24 mouse cellular contexts compared by ENCODE assay signal in genomic region chr17:30923566-30923965, GRCm38 (mm10). TPM values are rescaled to one million over a fixed set of nuclear protein-coding genes. Genes with fewer than 3 reads are reported as not detected.
DNase-seq lines count a peak whose midpoint lies in the region; ATAC-seq and TF ChIP-seq lines count a peak whose summit lies in the region.
"Had no signal": no experiment of that assay in that cellular context is flagged by ENCODE, and none has a peak within 500 bp of the region (broad histone marks: within the 10 kb centered on the region; RNA-seq: fewer than 3 reads in every experiment).

No protein-coding gene starts in this region.

- no peak overlapping the region for H3K4me2 ChIP-seq in hindbrain, postnatal 0 days (ENCODE audit: low read depth, low read length)
- no peak overlapping the region for H3K4me2 ChIP-seq in hindbrain, embryonic 16.5 days (ENCODE audit: low read length)
- H3K4me2 ChIP-seq in midbrain, postnatal 0 days (ENCODE audit: low read depth, low read length, poor library complexity, severe bottlenecking), result no peak overlapping the region
- H3K4me2 ChIP-seq in midbrain, embryonic 15.5 days, result no peak overlapping the region
- H3K4me2 ChIP-seq: forebrain, embryonic 12.5 days; hindbrain, embryonic 12.5 days; kidney, embryonic 15.5 days; limb, embryonic 15.5 days; neural tube, embryonic 12.5 days had no signal

- TF ChIP-seq CTCF in hindbrain, postnatal 0 days (IDR thresholded peaks at IDR 0.05; ENCODE audit: low read depth), result peak; percentile 26; the same call in 1 of the 2 replicates
- TF ChIP-seq CTCF in midbrain, postnatal 0 days (IDR thresholded peaks at IDR 0.05), result no peak; the same call in 1 of the 2 replicates
- TF ChIP-seq CTCF in brain, embryonic 14.5 days (IDR thresholded peaks at IDR 0.05; ENCODE audit: borderline replicate concordance, extremely low read depth, insufficient read depth, insufficient read length), result no peak
- TF ChIP-seq CTCF in heart, adult 2 months (IDR thresholded peaks at IDR 0.05), result no peak

- no peaks in the 10 kb centered on the region for H3K36me3 ChIP-seq in hindbrain, postnatal 0 days (ENCODE audit: insufficient read depth, low read length)
- no peaks in the 10 kb centered on the region for H3K36me3 ChIP-seq in hindbrain, embryonic 16.5 days (ENCODE audit: control insufficient read depth, insufficient read depth, low read length)
- no peaks in the 10 kb centered on the region for H3K36me3 ChIP-seq in midbrain, postnatal 0 days (ENCODE audit: insufficient read depth, low read length)
- no peaks in the 10 kb centered on the region for H3K36me3 ChIP-seq in midbrain, embryonic 15.5 days (replicated peaks)
- H3K36me3 ChIP-seq in ES-E14 (ENCODE audit: control insufficient read depth, insufficient read depth, low read length, poor library complexity, severe bottlenecking), result no peaks in the 10 kb centered on the region; the same call in 1 of the 2 replicates
- no peaks in the 10 kb centered on the region for H3K36me3 ChIP-seq in heart, adult 2 months (ENCODE audit: control insufficient read depth, insufficient read depth, low read length)
- H3K36me3 ChIP-seq: forebrain, embryonic 12.5 days; heart, embryonic 10.5 days; hindbrain, embryonic 12.5 days; kidney, embryonic 15.5 days; limb, embryonic 15.5 days; midbrain, embryonic 10.5 days; neural tube, embryonic 12.5 days had no signal

- H3K27ac ChIP-seq in hindbrain, postnatal 0 days, result no peak overlapping the region
- no peak overlapping the region for H3K27ac ChIP-seq in hindbrain, embryonic 16.5 days (ENCODE audit: low read depth, low read length)
- no peak overlapping the region for H3K27ac ChIP-seq in midbrain, postnatal 0 days (ENCODE audit: low read depth, low read length)
- H3K27ac ChIP-seq in midbrain, embryonic 15.5 days, result no peak overlapping the region
- H3K27ac ChIP-seq in ES-E14 (ENCODE audit: insufficient read depth, low read depth, low read length, poor library complexity, severe bottlenecking), result no peak overlapping the region
- no peak overlapping the region for H3K27ac ChIP-seq in heart, adult 2 months
- H3K27ac ChIP-seq: forebrain, embryonic 12.5 days; heart, embryonic 10.5 days; hindbrain, embryonic 12.5 days; kidney, embryonic 15.5 days; limb, embryonic 15.5 days; macrophage; midbrain, embryonic 10.5 days; neural tube, embryonic 12.5 days had no signal

- no peak overlapping the region for H3K4me3 ChIP-seq in hindbrain, postnatal 0 days (ENCODE audit: low read length)
- no peak overlapping the region for H3K4me3 ChIP-seq in hindbrain, embryonic 16.5 days (ENCODE audit: low read length)
- H3K4me3 ChIP-seq in midbrain, postnatal 0 days (ENCODE audit: low read depth, low read length), result no peak overlapping the region
- no peak overlapping the region for H3K4me3 ChIP-seq in midbrain, embryonic 15.5 days
- H3K4me3 ChIP-seq in ES-E14 (ENCODE audit: insufficient read depth in 1 of 2, low read depth in 1 of 2, low read length in 2 of 2, poor library complexity in 1 of 2, severe bottlenecking in 1 of 2), result no peak overlapping the region
- H3K4me3 ChIP-seq in heart, adult 2 months, result no peak overlapping the region
- H3K4me3 ChIP-seq: forebrain, embryonic 12.5 days; heart, embryonic 10.5 days; hindbrain, embryonic 12.5 days; kidney, embryonic 15.5 days; limb, embryonic 15.5 days; midbrain, embryonic 10.5 days; neural tube, embryonic 12.5 days had no signal

- in situ Hi-C loops in ES-E14 (cut with MboI; ENCODE audit: low sequenced_read_pairs in 2 of 2, unreplicated experiment in 2 of 2), result loop anchor here (5.0 kb wide), 1 partner anchor 471 kb away; no protein-coding TSS in a partner anchor

- intact Hi-C loops in heart, adult 2 months (cut with DNase I), result no loop called here

- no peaks in the 10 kb centered on the region for H3K9me3 ChIP-seq in hindbrain, postnatal 0 days (ENCODE audit: low read length)
- no peaks in the 10 kb centered on the region for H3K9me3 ChIP-seq in hindbrain, embryonic 16.5 days (ENCODE audit: control insufficient read depth, low read length)
- H3K9me3 ChIP-seq in midbrain, postnatal 0 days (ENCODE audit: low read length), result no peaks in the 10 kb centered on the region
- no peaks in the 10 kb centered on the region for H3K9me3 ChIP-seq in midbrain, embryonic 15.5 days
- H3K9me3 ChIP-seq in ES-E14 (ENCODE audit: control insufficient read depth, insufficient read depth, low read depth, low read length), result no peaks in the 10 kb centered on the region
- H3K9me3 ChIP-seq: forebrain, embryonic 12.5 days; heart, embryonic 10.5 days; hindbrain, embryonic 12.5 days; kidney, embryonic 15.5 days; limb, embryonic 15.5 days; midbrain, embryonic 10.5 days; neural tube, embryonic 12.5 days had no signal

- H3K79me2 ChIP-seq in heart, adult 2 months (replicated peaks; ENCODE audit: control insufficient read depth, insufficient read depth, low read length), result no peaks in the 10 kb centered on the region

- DNase-seq in hindbrain, postnatal 0 days (ENCODE audit: low spot score), result peak; percentile 32
- DNase-seq in midbrain, postnatal 0 days (ENCODE audit: low spot score), result peak; percentile 14
- DNase-seq in ES-E14 (ENCODE audit: low read depth, low spot score), result no peak
- DNase-seq in brain, embryonic 14.5 days (ENCODE audit: low read depth), result peak; percentile 44
- DNase-seq in heart, adult 2 months, result no peak
- DNase-seq: adrenal gland, postnatal 14 days; cerebellum, adult 18-20 months; cerebellum, postnatal 36 days; gastrocnemius, postnatal 36 days; heart, postnatal 14 days; thymus, postnatal 36 days had no signal

- no peak for TF ChIP-seq EP300 in heart, adult 2 months (IDR thresholded peaks at IDR 0.05; ENCODE audit: insufficient read depth, low read depth, low read length)

- H3K27me3 ChIP-seq in hindbrain, postnatal 0 days (ENCODE audit: insufficient read depth, low read length), result no peaks in the 10 kb centered on the region
- no peaks in the 10 kb centered on the region for H3K27me3 ChIP-seq in hindbrain, embryonic 16.5 days (replicated peaks; ENCODE audit: control insufficient read depth, insufficient read depth, low read length)
- H3K27me3 ChIP-seq in midbrain, postnatal 0 days (ENCODE audit: insufficient read depth, low read length), result no peaks in the 10 kb centered on the region
- no peaks in the 10 kb centered on the region for H3K27me3 ChIP-seq in midbrain, embryonic 15.5 days (replicated peaks)
- no peaks in the 10 kb centered on the region for H3K27me3 ChIP-seq in heart, adult 2 months (ENCODE audit: control insufficient read depth, insufficient read depth, low read length)
- H3K27me3 ChIP-seq: forebrain, embryonic 12.5 days; hindbrain, embryonic 12.5 days; kidney, embryonic 15.5 days; limb, embryonic 15.5 days; neural tube, embryonic 12.5 days had no signal

- 60% methylated on average over 4 of the region's 4 CpGs for WGBS in hindbrain, postnatal 0 days
- whole genome bisulfite sequencing in hindbrain, embryonic 16.5 days, result 61% methylated on average over 4 of the region's 4 CpGs
- 71% methylated on average over 4 of the region's 4 CpGs for WGBS in midbrain, postnatal 0 days
- WGBS in midbrain, embryonic 15.5 days, result 78% methylated on average over 4 of the region's 4 CpGs
- 40% methylated on average over 4 of the region's 4 CpGs for WGBS in heart, adult 2 months

- no peak for TF ChIP-seq POLR2A in brain, embryonic 14.5 days (IDR thresholded peaks at IDR 0.05; ENCODE audit: borderline replicate concordance, extremely low read depth, insufficient read depth, insufficient read length, poor library complexity, severe bottlenecking)
- TF ChIP-seq POLR2A in heart, adult 2 months (IDR thresholded peaks at IDR 0.05; ENCODE audit: insufficient read depth, low read depth, low read length), result no peak

- no peaks in the 10 kb centered on the region for H3K4me1 ChIP-seq in hindbrain, postnatal 0 days (ENCODE audit: insufficient read depth, low read length)
- H3K4me1 ChIP-seq in hindbrain, embryonic 16.5 days (ENCODE audit: control insufficient read depth, insufficient read depth, low read depth, low read length), result no peaks in the 10 kb centered on the region
- H3K4me1 ChIP-seq in midbrain, postnatal 0 days (ENCODE audit: insufficient read depth, low read length), result no peaks in the 10 kb centered on the region
- H3K4me1 ChIP-seq in midbrain, embryonic 15.5 days, result no peaks in the 10 kb centered on the region
- H3K4me1 ChIP-seq in ES-E14 (ENCODE audit: control insufficient read depth in 2 of 2, insufficient read depth in 2 of 2, low read length in 2 of 2, poor library complexity in 1 of 2), result no peaks in the 10 kb centered on the region
- H3K4me1 ChIP-seq in heart, adult 2 months (ENCODE audit: control insufficient read depth, insufficient read depth, low read length), result no peaks in the 10 kb centered on the region
- H3K4me1 ChIP-seq: forebrain, embryonic 12.5 days; heart, embryonic 10.5 days; hindbrain, embryonic 12.5 days; kidney, embryonic 15.5 days; limb, embryonic 15.5 days; midbrain, embryonic 10.5 days; neural tube, embryonic 12.5 days had no signal

- no peak overlapping the region for H3K9ac ChIP-seq in hindbrain, postnatal 0 days (replicated peaks; ENCODE audit: low read length)
- no peak overlapping the region for H3K9ac ChIP-seq in hindbrain, embryonic 16.5 days (ENCODE audit: low read depth, low read length)
- H3K9ac ChIP-seq in midbrain, postnatal 0 days (replicated peaks; ENCODE audit: low read length, poor library complexity, severe bottlenecking), result no peak overlapping the region
- no peak overlapping the region for H3K9ac ChIP-seq in midbrain, embryonic 15.5 days
- H3K9ac ChIP-seq in ES-E14 (ENCODE audit: insufficient read depth, low read depth, low read length, poor library complexity, severe bottlenecking), result no peak overlapping the region
- no peak overlapping the region for H3K9ac ChIP-seq in heart, adult 2 months (ENCODE audit: low read depth, low read length)
- H3K9ac ChIP-seq: forebrain, embryonic 12.5 days; hindbrain, embryonic 12.5 days; kidney, embryonic 15.5 days; limb, embryonic 15.5 days; neural tube, embryonic 12.5 days had no signal

- no peak for ATAC-seq in hindbrain, postnatal 0 days
- no peak for ATAC-seq in hindbrain, embryonic 16.5 days
- no peak for ATAC-seq in midbrain, postnatal 0 days (ENCODE audit: low FRiP score)
- no peak for ATAC-seq in midbrain, embryonic 15.5 days (replicated peaks)
- ATAC-seq in monocyte, adult 5-6 weeks (replicated peaks; ENCODE audit: insufficient number of reproducible peaks, low FRiP score, low TSS enrichment, poor library complexity, severe bottlenecking), result no peak
- ATAC-seq: intestine, embryonic 16.5 days had no signal

RNA-seq across cellular contexts. Expression of gene Glp1r, which starts 21.9 kb away (rescaled TPM):
- 2.4 and 2.8 TPM in 2 replicates for total RNA-seq in hindbrain, postnatal 0 days (2014; rRNA removed)
- 0.69 and 0.83 TPM in 2 replicates for polyA plus RNA-seq in hindbrain, postnatal 0 days (2015; fragmentation: Nextera tagmentation; extraction: Ambion mirVana)
- polyA plus RNA-seq in hindbrain, embryonic 16.5 days (2015; fragmentation: Nextera tagmentation; extraction: Ambion mirVana), result 0.89 and 1.0 TPM in 2 replicates
- 3.3 and 3.4 TPM in 2 replicates for total RNA-seq in midbrain, postnatal 0 days (2014; rRNA removed)
- polyA plus RNA-seq in midbrain, postnatal 0 days (2015; fragmentation: Nextera tagmentation; extraction: Ambion mirVana), result 1.2 and 1.5 TPM in 2 replicates
- polyA plus RNA-seq in midbrain, embryonic 15.5 days (2015; fragmentation: Nextera tagmentation; extraction: Ambion mirVana), result 0.71 and 0.75 TPM in 2 replicates
- 2.5 and 4.1 TPM in 2 replicates for total RNA-seq in ES-E14 (2012; rRNA removed)
- polyA plus RNA-seq in brain, embryonic 14.5 days (2012; rRNA removed), result 0.25 and 0.49 TPM in 2 replicates
- total RNA-seq in monocyte, adult 5-6 weeks (2017), result 0.19 TPM in 1 of 3 replicates, not detected in the others
- under 1 TPM; 0.16 to 0.25 TPM for total RNA-seq in heart, adult 2 months (2021)
- 0.29 and 0.64 TPM in 2 replicates for polyA plus RNA-seq in heart, adult 2 months (2012; rRNA removed)
- total RNA-seq: gastrocnemius, postnatal 36 days had no signal
- polyA plus RNA-seq: hindbrain, embryonic 12.5 days; liver, embryonic 16.5 days; macrophage; midbrain, embryonic 10.5 days had no signal

RNA-seq across cellular contexts. Expression of gene Umodl1, which starts 30.9 kb away (rescaled TPM):
- 0.14 and 0.42 TPM in 2 replicates for total RNA-seq in hindbrain, postnatal 0 days (2014; rRNA removed)
- polyA plus RNA-seq in hindbrain, postnatal 0 days (2015; fragmentation: Nextera tagmentation; extraction: Ambion mirVana), result 0.06 and 0.15 TPM in 2 replicates
- polyA plus RNA-seq in hindbrain, embryonic 16.5 days (2015; fragmentation: Nextera tagmentation; extraction: Ambion mirVana), result 0.03 and 0.32 TPM in 2 replicates
- total RNA-seq in midbrain, postnatal 0 days (2014; rRNA removed), result 0.16 and 1.2 TPM in 2 replicates
- 0.12 and 0.15 TPM in 2 replicates for polyA plus RNA-seq in midbrain, postnatal 0 days (2015; fragmentation: Nextera tagmentation; extraction: Ambion mirVana)
- polyA plus RNA-seq in midbrain, embryonic 15.5 days (2015; fragmentation: Nextera tagmentation; extraction: Ambion mirVana), result 0.04 TPM in 1 of 2 replicates, not detected in the other
- total RNA-seq in ES-E14 (2012; rRNA removed), result not detected in 2 replicates
- 0.04 and 0.10 TPM in 2 replicates for polyA plus RNA-seq in brain, embryonic 14.5 days (2012; rRNA removed)
- total RNA-seq in monocyte, adult 5-6 weeks (2017), result not detected in 3 replicates
- total RNA-seq in heart, adult 2 months (2021), result not detected
- polyA plus RNA-seq in heart, adult 2 months (2012; rRNA removed), result not detected in 2 replicates
- total RNA-seq: gastrocnemius, postnatal 36 days; heart, postnatal 14 days had no signal
- polyA plus RNA-seq: forebrain, embryonic 12.5 days; intestine, embryonic 16.5 days; limb, embryonic 15.5 days; macrophage; neural tube, embryonic 12.5 days had no signal

Comparison
In these comparisons a context has a peak if more than half of its experiments do, and no peak if none do; other contexts are left out.
1. DNase-seq: peak in hindbrain, postnatal 0 days (single experiment), midbrain, postnatal 0 days (single experiment) and brain, embryonic 14.5 days (single experiment); none in ES-E14 (single experiment) and heart, adult 2 months (0 of 2).